Mouse (Mus musculus) thymus, adult 18-20 months (tissue): Measurements from ENCODE around the gene Cp.
A peak's percentile ranks its signal among the peaks of the same experiment; 100 is the strongest.
"Not testable (repeated sequence)": the region's sequence is repeated elsewhere in the genome, so short reads cannot be mapped to it uniquely, and the experiment has no call there.

Experiments
- DNase-seq, 2 experiments: peaks; one replicate each; pipeline ENCODE4 v3.0.0; 2022; ENCODE audit warnings: mixed read lengths in 2 of 2

Cp gene

GRCm38 (mm10) chr3:19956885-19957284, at the start of gene Cp:
Cp (plus strand) TSS chr3:19957054.
- DNase-seq = no peak

GRCm38 (mm10) chr3:19948552-19948951, 8.3 kb upstream of the Cp start:
- no peak for DNase-seq

GRCm38 (mm10) chr3:19949401-19949800, 7.5 kb upstream of the Cp start:
- not testable (repeated sequence) for DNase-seq

- DNase-seq = no peak
Observed at GRCm38 (mm10) chr3:19953425-19953824, 3.4 kb upstream of the Cp start.

GRCm38 (mm10) chr3:19953865-19954264, 3.0 kb upstream of the Cp start:
- peak in 1 of 2 experiments; percentile 5 for DNase-seq

DNA sequence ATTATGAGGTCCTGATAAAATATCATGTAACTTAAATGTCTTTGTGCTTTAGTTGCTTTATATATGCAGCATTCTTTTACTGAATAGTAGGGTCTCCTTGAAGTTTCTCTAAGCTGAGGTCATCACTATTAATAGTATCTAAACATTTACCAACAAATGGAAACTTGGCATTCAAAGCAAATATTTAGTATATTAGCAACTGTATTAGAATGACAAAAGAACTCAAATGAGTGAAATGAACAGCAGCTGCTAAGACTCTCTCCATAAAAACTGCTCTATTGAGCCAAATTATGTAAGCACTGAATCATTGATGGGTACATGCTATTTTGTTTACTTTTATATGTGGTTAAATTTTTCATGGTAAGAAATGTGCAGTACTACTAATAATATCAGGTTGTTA, 1.2 kb downstream of the Cp start:
- no peak for DNase-seq

GRCm38 (mm10) chr3:19958983-19959382, 2.1 kb downstream of the Cp start:
- DNase-seq = no peak

- no peak for DNase-seq
Observed at GRCm38 (mm10) chr3:19960570-19961114, 3.8 kb downstream of the Cp start.

DNA sequence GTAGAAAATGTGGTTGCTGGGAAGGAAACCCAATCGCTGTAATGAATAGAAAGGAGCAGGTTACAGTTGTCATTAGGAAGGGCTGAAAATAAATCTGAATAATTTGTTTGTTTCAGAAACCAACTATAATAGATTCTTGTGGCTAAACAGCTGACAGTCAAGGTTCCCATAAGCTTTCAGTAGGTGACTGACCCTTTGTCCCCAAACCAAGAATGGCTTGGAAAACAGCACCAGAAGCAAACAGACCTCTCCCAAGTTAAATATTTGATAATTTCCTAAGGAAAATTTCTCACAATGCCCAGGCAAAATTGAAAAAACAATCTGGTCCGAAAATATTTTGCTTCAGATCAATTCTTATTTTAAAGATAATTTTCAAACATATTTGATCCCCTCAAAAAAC, 4.5 kb downstream of the Cp start:
- DNase-seq = no peak

GRCm38 (mm10) chr3:19962769-19963513, 6.1 kb downstream of the Cp start:
- DNase-seq = no peak

- no peak for DNase-seq
Observed at GRCm38 (mm10) chr3:19964625-19965188, 7.9 kb downstream of the Cp start.

DNA sequence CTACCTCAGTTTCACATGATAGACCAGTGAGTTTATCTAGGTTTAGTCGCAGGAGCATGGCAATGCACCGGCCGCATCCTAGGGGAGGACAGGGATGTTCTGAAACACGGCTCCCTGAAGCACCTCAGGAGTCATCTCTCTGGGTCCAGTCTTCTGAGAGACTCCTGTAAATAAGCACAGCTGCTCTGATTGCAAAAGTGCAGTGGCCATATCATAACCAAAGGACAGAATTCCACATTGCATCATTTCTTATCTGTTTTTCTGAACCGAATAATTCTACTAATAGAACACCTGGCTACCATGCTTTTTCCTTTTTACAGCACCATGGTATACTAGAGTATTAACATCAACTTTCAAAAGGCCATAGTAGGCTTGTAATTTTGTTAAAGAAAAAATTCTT, 8.4 kb downstream of the Cp start:
- no peak for DNase-seq

DNA sequence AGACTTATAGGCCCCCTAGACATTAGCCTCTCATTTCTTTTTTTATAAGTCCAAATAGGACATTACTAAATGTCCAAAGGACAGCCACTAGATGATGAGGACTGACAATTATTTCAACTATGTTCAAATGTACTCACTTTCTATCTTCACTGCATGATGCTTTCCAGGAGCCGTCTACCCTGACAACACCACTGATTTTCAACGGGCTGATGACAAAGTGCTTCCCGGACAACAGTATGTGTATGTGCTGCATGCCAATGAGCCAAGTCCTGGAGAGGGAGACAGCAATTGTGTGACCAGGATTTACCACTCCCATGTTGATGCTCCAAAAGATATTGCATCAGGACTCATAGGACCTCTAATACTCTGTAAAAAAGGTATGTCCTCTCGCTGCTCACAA, 9.2 kb downstream of the Cp start:
- DNase-seq = no peak

GRCm38 (mm10) chr3:19978474-19978873, 21.6 kb downstream of the Cp start:
- no peak for DNase-seq

- DNase-seq = no peak
Observed at GRCm38 (mm10) chr3:19981156-19981555, 24.3 kb downstream of the Cp start.

DNA sequence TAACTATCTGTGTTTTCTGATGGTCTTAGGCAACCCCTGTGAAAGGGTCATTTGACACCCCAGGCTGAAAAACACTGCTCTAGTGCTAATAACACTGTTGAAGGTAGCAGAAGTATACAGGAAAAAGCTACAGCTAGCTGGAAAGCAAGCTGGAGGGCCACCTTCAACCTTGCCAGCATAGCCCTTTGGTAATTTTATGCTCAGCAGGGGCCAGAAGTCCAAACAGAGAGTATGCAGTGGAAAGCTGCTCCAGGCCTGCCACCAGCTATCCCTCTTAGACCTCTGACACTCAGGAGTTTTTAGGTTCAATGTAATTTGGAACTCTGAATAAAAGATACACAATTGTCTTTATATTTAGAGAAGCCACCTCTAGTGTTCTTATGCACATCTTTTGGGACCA, 26.0 kb downstream of the Cp start:
- DNase-seq = no peak

DNA sequence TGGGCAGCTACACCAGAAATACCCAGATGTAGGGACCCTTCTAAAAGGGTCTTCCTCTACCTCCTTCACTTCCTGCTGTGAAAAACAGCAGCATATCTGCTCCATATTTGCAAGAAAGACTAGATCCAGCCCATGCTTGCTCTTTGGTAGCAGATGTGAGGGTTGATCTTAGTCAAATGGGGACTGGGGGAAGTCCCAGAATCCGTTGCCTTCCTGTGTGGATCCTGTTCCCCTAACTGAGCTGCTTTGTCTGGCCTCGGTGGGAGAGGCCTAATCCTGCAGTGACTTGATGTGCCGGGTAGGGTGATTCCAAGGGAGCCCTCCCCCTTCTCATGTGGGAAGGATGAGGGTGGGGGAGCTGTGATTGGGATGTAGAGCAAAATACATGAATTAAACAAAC, 29.3 kb downstream of the Cp start:
- DNase-seq = no peak

GRCm38 (mm10) chr3:19990031-19990430, 33.2 kb downstream of the Cp start:
- DNase-seq = no peak

GRCm38 (mm10) chr3:19992388-19992787, 35.5 kb downstream of the Cp start:
- no peak for DNase-seq

DNA sequence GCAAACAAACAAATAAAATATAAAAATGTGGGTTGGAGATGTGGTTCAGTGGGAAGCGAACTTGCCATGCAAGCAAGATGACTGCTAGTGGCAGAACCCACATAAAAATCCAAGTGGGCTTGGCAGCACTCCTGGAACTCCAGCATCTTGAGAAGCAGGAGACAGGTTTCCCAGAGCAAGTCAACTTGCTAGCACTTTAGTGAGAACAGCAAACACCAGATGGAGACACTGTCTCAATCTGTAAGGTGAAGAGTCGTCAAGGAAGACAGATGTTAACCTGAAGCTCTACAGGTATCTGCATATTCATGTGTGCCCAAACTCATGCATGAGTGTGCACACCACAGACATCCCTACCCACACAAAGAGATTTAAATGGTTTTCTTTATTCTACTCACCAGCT, 42.7 kb downstream of the Cp start:
- no peak for DNase-seq

GRCm38 (mm10) chr3:20000806-20001205, 44.0 kb downstream of the Cp start:
- DNase-seq = no peak

- no peak for DNase-seq
Observed at GRCm38 (mm10) chr3:20002786-20003185, 45.9 kb downstream of the Cp start.

GRCm38 (mm10) chr3:20004422-20004821, 47.6 kb downstream of the Cp start:
- DNase-seq = no peak

GRCm38 (mm10) chr3:20005611-20006010, 48.8 kb downstream of the Cp start:
- no peak for DNase-seq

DNA sequence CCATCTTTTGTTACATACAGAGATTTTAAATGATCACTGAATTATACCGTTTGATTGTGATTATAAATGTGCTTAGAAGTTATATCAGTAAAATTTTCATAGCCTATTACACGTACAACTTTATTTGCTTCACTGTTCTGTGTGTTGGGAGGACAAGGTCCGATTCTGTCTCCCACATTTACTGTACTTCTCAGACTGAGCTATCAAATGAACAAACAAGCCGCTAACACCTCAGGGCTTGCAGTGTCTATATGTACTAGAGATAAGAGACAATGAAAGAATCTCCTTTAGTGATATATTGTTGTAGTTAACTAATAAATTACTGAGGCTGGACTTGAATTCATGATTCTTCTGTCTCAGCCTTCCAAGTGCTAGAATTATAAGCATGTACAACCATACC, 50.4 kb downstream of the Cp start:
- DNase-seq = no peak
